Mouse (Mus musculus) limb, embryonic 14.5 days (tissue): Measurements from ENCODE around the gene Pgm1. TPM values are rescaled to one million over a fixed set of nuclear protein-coding genes. Genes with fewer than 3 reads are reported as not detected.

ENCODE experiments used
- ATAC-seq: fragments of 200-750 bp; cut with Nextera tagmentation; 2 replicates; pipeline ENCODE4 v1.8.0; 2017; ENCODE audit warnings: low read depth, moderate number of reproducible peaks, moderate TSS enrichment; ENCODE audit not compliant: low FRiP score
- DNase-seq: peaks from one replicate; pipeline ENCODE4 v3.0.0-alpha.2; 2015; ENCODE audit warnings: low spot score
- H3K27ac ChIP-seq: fragments of 300-500 bp; sonication (generic); replicated peaks from 2 replicates; pipeline ENCODE4 v1.5.1; 2014; ENCODE audit warnings: low read depth, mild to moderate bottlenecking, low read length, moderate library complexity, mixed read lengths
- H3K27me3 ChIP-seq: fragments of 300-500 bp; sonication (generic); 2 replicates; pipeline ENCODE4 v1.6.1; 2014; ENCODE audit warnings: low read length, mixed read lengths; ENCODE audit not compliant: control insufficient read depth, insufficient read depth
- H3K36me3 ChIP-seq: fragments of 300-500 bp; sonication (generic); 2 replicates; pipeline ENCODE4 v1.6.1; 2014; ENCODE audit warnings: mild to moderate bottlenecking, low read length, moderate library complexity, mixed read lengths; ENCODE audit not compliant: control insufficient read depth, insufficient read depth
- H3K4me1 ChIP-seq: fragments of 300-500 bp; sonication (generic); 2 replicates; pipeline ENCODE4 v1.6.1; 2014; ENCODE audit warnings: antibody characterized with exemption, low read length, mixed read lengths; ENCODE audit not compliant: control insufficient read depth, insufficient read depth
- H3K4me2 ChIP-seq: fragments of 300-500 bp; sonication (generic); replicated peaks from 2 replicates; pipeline ENCODE4 v1.6.1; 2014; ENCODE audit warnings: low read depth, mild to moderate bottlenecking, low read length, moderate library complexity; ENCODE audit not compliant: severe bottlenecking
- H3K4me3 ChIP-seq: fragments of 300-500 bp; sonication (generic); replicated peaks from 2 replicates; pipeline ENCODE4 v1.5.1; 2014; ENCODE audit warnings: low read length
- H3K9ac ChIP-seq: fragments of 300-500 bp; sonication (generic); 2 replicates; pipeline ENCODE4 v1.6.1; 2014; ENCODE audit warnings: mild to moderate bottlenecking, low read depth, low read length, moderate library complexity; ENCODE audit not compliant: severe bottlenecking
- H3K9me3 ChIP-seq: fragments of 300-500 bp; sonication (generic); 2 replicates; pipeline ENCODE4 v1.6.1; 2016; ENCODE audit warnings: low read length; ENCODE audit not compliant: control insufficient read depth
- POLR2A ChIP-seq: fragments of 200-500 bp; IDR thresholded peaks from 2 replicates; pipeline ENCODE4 v1.8.0; 2012; ENCODE audit warnings: inconsistent platforms, mild to moderate bottlenecking, moderate library complexity, borderline replicate concordance; ENCODE audit not compliant: insufficient read depth, insufficient read length; ENCODE audit errors: extremely low read depth
- WGBS: fragments of 180-500 bp; shearing (Covaris S2); extraction: QIAGEN DNeasy Blood & Tissue Kit; methylation state at CpG from one replicate; pipeline ENCODE4 v1.1.7; 2014; 5-methylcytosine and 5-hydroxymethylcytosine counted together
- polyA plus RNA-seq, 2 experiments: library from polyadenylated mRNA; depleted of rRNA in 1 of 2; stranded (reverse) in 1 of 2; unstranded in 1 of 2; fragments of >200 nt; fragmentation: Nextera tagmentation in 1 of 2; extraction: Ambion mirVana in 1 of 2; gene quantifications; 2 replicates each; pipeline versions ENCODE4 v1.2.1 to v1.2.3; 2012 to 2014

Pgm1 gene
- polyA plus RNA-seq, 2 experiments = 39.8 to 54.6 TPM

DNA sequence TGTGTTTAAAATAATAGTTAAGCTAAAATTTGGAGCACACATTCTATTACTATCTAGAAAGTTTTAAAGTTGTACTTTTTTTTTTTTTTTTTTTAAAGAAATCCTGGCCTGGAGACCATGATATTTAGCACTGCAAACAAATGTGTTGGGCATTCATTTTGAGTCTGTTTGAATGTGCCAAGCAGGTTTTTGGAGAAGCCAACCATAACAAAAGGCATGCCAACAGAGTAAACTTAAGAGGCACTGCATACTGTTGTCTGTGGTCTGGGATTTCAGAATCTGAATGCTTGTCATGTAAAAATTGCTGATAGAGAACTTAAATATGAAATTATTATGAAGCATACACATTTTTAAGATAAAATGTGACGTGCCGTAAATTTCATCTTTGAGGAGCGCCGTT, 28.0 kb downstream of the Pgm1 start:
- DNase-seq (no peak), ATAC-seq (no peak)
- no peaks in the 10 kb centered on the region for H3K9me3 ChIP-seq
- no peaks in the 10 kb centered on the region; the same call in 1 of the 2 replicates for H3K4me1 ChIP-seq
- TF ChIP-seq POLR2A = no peak
- H3K36me3 ChIP-seq = no peaks in the 10 kb centered on the region
- no peak overlapping the region for H3K9ac ChIP-seq
- no peak overlapping the region for H3K4me3 ChIP-seq
- H3K4me2 ChIP-seq = no peak overlapping the region
- no peak overlapping the region for H3K27ac ChIP-seq
- 95% methylated on average over 4 of the region's 4 CpGs for WGBS
- no peaks in the 10 kb centered on the region for H3K27me3 ChIP-seq

DNA sequence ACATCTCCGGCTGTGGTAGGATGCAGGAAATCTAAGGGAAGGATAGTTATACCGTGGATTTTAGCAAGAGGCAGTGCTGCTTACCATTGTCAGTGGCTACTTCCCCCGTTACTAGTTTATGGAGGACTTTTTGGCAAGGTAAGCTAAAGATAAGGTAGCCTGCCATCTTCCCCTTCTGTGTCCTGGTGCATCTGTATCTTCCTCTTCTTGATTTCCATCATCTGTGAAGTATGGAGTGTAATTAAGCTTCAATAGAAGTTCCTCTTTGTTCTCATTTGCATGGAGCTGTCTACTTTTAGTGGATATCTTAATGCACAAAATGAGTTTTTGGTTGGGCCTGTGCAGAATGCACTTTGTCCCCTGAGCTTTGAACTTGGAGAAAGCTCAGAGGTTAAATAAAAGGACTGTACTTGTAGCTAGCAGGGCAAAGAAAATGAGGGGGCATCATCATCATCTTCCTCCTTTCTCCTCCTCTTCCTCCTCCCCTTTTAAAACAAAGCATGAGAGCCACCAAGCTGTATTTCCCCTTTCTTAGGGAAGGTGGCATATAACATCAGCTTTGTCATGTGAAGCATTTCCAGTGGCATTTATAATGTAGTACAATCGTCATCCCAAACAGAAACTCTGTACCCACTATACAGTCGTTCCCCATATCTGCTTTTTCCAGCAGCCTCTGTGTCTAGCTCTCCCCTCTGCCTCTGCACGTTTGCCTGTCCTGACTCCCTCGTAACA, 29.0 kb downstream of the Pgm1 start:
- Histone ChIP-seq H3K9me3 (no peaks in the 10 kb centered on the region), H3K9ac (no peak overlapping the region), H3K4me2 (no peak overlapping the region), H3K4me1 (no peaks in the 10 kb centered on the region; the same call in 1 of the 2 replicates), H3K36me3 (no peaks in the 10 kb centered on the region; the same call in 1 of the 2 replicates), H3K27me3 (no peaks in the 10 kb centered on the region), H3K4me3 (no peak overlapping the region), H3K27ac (no peak overlapping the region)
- DNase-seq (no peak), ATAC-seq (no peak)
- no peak for TF ChIP-seq POLR2A
- 72% methylated on average over 7 of the region's 7 CpGs for WGBS

DNA sequence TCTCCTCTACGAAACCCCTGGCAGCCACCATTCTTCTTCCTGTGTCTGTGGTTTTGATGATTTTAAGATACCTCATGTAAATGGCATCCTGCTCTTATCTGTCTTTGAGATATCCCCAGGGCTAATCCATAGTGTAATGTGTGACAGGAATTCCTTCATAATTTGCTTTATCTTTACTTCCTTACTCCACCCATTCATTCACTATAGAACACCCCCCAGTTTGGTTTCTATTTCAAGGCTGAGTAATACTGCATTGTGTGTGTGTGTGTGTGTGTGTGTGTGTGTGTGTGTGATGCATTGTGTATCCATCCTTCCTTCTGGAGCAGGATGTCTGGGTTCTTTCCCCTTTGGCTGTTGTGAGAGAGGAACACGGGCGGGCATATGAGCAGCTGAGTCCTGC, 30.1 kb downstream of the Pgm1 start:
- Histone ChIP-seq H3K27ac (no peak overlapping the region), H3K4me1 (no peaks in the 10 kb centered on the region; the same call in 1 of the 2 replicates), H3K27me3 (no peaks in the 10 kb centered on the region), H3K9me3 (no peaks in the 10 kb centered on the region), H3K4me3 (no peak overlapping the region), H3K9ac (no peak overlapping the region), H3K4me2 (no peak overlapping the region), H3K36me3 (peaks cover 6% of the 10 kb centered on the region; the same call in 1 of the 2 replicates)
- ATAC-seq (no peak), DNase-seq (no peak)
- WGBS = 74% methylated on average over 3 of the region's 3 CpGs
- no peak for TF ChIP-seq POLR2A

DNA sequence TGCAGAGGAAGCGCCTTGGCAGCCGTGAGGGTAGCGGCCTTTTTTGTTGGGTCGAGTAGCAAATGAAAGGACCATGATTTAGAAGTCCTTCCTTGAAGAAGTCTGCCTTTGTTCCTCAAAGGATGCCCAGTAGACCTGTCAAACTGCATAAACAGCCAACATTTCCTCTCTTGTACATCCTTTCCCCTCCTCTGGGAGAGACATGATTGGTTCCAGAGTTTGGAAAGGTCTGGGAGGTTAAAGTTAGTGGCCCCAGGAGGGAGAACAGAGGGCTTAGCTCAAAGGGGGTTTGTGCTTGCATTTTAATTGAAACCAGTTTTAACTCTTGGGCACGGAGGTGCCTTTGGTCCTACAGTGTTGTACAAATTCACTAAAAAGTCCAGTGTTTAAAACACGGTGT, 37.3 kb downstream of the Pgm1 start:
- ATAC-seq = no peak
- Histone ChIP-seq H3K9ac (no peak overlapping the region), H3K4me3 (no peak overlapping the region), H3K27ac (no peak overlapping the region), H3K9me3 (no peaks in the 10 kb centered on the region), H3K4me2 (no peak overlapping the region), H3K36me3 (peaks cover 13% of the 10 kb centered on the region; the same call in 1 of the 2 replicates), H3K4me1 (peaks cover 19% of the 10 kb centered on the region), H3K27me3 (no peaks in the 10 kb centered on the region)
- TF ChIP-seq POLR2A = no peak
- DNase-seq = no peak
- 15% methylated on average over 6 of the region's 6 CpGs for WGBS

DNA sequence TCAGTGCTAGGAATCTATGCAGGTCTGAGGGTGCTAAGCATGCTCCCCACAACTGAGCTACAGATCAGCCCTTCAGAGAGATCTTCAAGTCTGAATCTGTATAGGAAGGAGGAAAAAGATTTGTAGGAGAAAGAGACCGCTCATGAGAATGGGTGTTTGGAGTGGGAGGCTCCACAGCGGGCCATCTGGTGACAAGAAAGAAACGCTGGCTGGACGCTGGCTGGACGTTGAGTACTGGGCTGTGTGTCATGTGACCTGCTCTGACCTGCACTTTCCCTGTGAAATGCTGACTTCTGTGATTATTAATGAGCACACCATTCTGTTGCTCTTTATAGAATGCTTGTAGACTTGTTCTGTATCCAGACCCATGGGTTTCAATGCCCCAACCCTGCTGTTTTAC, 40.1 kb downstream of the Pgm1 start:
- H3K27ac ChIP-seq = no peak overlapping the region
- TF ChIP-seq POLR2A = no peak
- 31% methylated on average over 5 of the region's 5 CpGs for WGBS
- no peaks in the 10 kb centered on the region for H3K9me3 ChIP-seq
- peaks cover 10% of the 10 kb centered on the region for H3K36me3 ChIP-seq
- H3K4me3 ChIP-seq = no peak overlapping the region
- peaks cover 19% of the 10 kb centered on the region for H3K4me1 ChIP-seq
- no peak for ATAC-seq
- H3K9ac ChIP-seq = no peak overlapping the region
- H3K4me2 ChIP-seq = no peak overlapping the region
- no peak for DNase-seq
- no peaks in the 10 kb centered on the region for H3K27me3 ChIP-seq
